Mouse (Mus musculus): Measurements from ENCODE around the gene Zfp36. TPM values are rescaled to one million over a fixed set of nuclear protein-coding genes. Genes with fewer than 3 reads are reported as not detected.

Zfp36 gene
- total RNA-seq (2014; rRNA removed; ENCODE audit: low replicate concordance) (10.8 and 19.2 TPM in 2 replicates), polyA plus RNA-seq (2015; fragmentation: Nextera tagmentation; extraction: Ambion mirVana) (12.5 and 13.6 TPM in 2 replicates)

DNA sequence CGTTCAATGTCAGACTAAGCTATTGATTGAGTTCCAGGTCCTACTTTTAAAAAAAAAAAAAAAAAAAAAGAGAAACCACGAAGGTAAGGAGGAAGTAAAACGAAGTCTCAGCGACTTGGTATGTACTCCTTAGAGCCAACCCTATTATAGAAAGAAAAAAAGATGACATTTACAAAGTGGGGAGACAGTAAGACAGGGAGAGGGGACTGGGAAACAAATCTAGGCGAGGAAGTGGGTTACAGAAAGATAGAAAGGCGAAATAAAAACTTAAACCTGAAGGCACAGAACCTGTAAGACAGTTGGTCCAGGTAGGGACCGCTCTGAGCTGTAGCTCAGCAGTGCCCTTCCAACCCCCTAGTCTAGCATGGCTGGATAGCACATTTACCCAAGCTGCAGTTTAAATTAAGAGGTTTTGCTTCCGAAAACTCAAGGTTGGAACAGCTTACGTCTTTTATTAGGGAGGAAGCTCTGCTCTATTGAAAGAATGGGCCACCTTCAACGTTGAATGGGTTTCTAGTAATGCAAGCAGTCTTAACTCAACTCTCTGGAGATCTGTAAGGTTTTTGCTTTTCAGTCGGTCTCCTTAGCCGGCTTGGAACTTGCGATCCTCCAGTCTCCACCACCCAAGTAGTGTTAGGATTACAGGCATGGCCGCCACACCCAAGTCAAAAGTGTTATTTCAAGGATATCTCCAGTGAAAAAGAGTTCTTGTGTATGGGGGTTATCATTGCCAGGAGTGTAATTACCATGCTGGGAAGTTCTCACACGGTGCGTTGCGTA lies at the start of gene Zfp36:
Gene Zfp36, minus strand, starts transcription at position 17 of the 780 bp plus-strand sequence.
- 42% methylated on average over 17 of the region's 17 CpGs for WGBS
- H3K4me3 ChIP-seq (ENCODE audit: low read depth, low read length): peak within 1 kb of the TSS; percentile 89
- H3K9me3 ChIP-seq (replicated peaks; ENCODE audit: control insufficient read depth, low read length): no peaks in the 10 kb centered on the region
- no peaks in the 10 kb centered on the region for H3K27me3 ChIP-seq (ENCODE audit: control insufficient read depth, insufficient read depth, low read length)
- peak within 1 kb of the TSS; percentile 95 for H3K4me2 ChIP-seq (ENCODE audit: low read depth, low read length)
- no peak for ATAC-seq (ENCODE audit: insufficient read depth, low read depth)
- H3K27ac ChIP-seq (ENCODE audit: low read depth): peak within 1 kb of the TSS; percentile 100
- peaks cover 21% of the 10 kb centered on the region for H3K36me3 ChIP-seq (replicated peaks; ENCODE audit: control insufficient read depth, insufficient read depth, low read length)
- peaks cover 58% of the 10 kb centered on the region for H3K4me1 ChIP-seq (ENCODE audit: control insufficient read depth, insufficient read depth)
- TF ChIP-seq EP300 (IDR thresholded peaks at IDR 0.05; ENCODE audit: low read depth) (no peak), CTCF (IDR thresholded peaks at IDR 0.05; ENCODE audit: low read depth) (no peak)
- DNase-seq (ENCODE audit: low spot score): no peak
- H3K9ac ChIP-seq (replicated peaks; ENCODE audit: low read depth, low read length): peak within 1 kb of the TSS; percentile 95

DNA sequence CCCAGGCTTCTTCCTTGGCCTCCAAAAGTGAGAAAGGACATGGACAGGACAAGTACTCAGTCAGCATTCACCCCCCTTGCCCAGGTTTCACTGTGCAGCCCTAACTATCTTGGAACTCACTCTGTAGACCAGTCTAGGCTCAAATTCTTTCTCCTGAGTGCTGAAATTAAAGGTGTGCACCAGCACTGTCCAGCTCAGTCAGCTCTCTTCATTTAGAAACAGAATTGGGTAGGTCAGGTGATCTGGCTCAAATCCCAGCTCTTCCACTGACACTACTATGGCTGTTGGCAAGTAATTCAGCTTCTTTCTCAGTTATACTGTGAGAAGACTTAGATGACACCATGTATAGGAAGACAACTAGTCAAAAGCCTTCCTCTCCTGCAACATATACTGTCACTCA lies 47.7 kb upstream of the Zfp36 start:
- peaks cover 17% of the 10 kb centered on the region for H3K36me3 ChIP-seq (replicated peaks; ENCODE audit: control insufficient read depth, insufficient read depth, low read length)
- no peak overlapping the region for H3K4me2 ChIP-seq (ENCODE audit: low read depth, low read length)
- H3K4me3 ChIP-seq (ENCODE audit: low read depth, low read length): no peak overlapping the region
- DNase-seq (ENCODE audit: low spot score): peak; percentile 47
- peak; percentile 72 for ATAC-seq (ENCODE audit: insufficient read depth, low read depth)
- no peaks in the 10 kb centered on the region for H3K27me3 ChIP-seq (ENCODE audit: control insufficient read depth, insufficient read depth, low read length)
- TF ChIP-seq EP300 (IDR thresholded peaks at IDR 0.05; ENCODE audit: low read depth) (no peak), CTCF (IDR thresholded peaks at IDR 0.05; ENCODE audit: low read depth) (no peak)
- H3K27ac ChIP-seq (ENCODE audit: low read depth): peak overlapping the region; percentile 16; the same call in 1 of the 2 replicates
- peaks cover 40% of the 10 kb centered on the region for H3K4me1 ChIP-seq (ENCODE audit: control insufficient read depth, insufficient read depth)
- H3K9me3 ChIP-seq (replicated peaks; ENCODE audit: control insufficient read depth, low read length): no peaks in the 10 kb centered on the region
- no peak overlapping the region for H3K9ac ChIP-seq (replicated peaks; ENCODE audit: low read depth, low read length)

DNA sequence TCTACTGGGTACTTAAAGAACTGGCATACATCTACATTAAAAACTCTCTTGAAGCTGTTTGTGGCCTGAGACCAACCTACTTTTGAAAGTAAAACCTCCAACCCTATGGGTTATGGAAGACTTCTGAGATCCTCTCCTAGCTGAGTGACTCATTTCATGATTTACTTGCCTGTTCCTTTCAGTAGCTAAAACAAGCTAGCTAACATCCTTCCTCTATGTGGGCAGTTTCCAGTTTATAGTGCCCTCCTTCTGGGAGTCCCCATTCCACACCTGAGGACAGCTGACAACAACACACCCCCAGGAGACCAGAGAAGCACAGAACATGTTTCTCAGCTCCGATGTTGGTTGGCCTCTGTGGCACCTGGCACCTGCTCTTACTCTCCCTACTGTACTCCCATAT lies 43.0 kb upstream of the Zfp36 start:
- H3K36me3 ChIP-seq (replicated peaks; ENCODE audit: control insufficient read depth, insufficient read depth, low read length): peaks cover 48% of the 10 kb centered on the region

DNA sequence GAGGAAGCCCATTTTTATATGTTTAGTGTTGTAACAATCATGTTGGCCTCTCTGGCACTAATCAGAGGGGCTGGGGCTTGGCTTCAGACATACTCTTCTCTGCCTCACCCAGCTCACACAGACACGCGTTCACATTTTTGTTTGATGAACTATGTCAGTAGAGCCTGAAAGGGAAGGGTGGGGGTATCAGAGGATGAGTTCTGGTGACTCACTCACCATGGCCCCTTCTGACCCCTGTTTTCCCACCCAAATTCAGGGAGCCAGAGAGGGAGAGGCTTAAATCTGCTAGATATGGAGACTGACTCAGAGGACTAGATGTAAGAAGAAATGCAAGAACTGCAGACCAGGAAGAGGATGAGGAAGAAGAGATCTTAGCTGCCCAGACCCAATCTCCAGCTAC lies 39.4 kb upstream of the Zfp36 start:
- Histone ChIP-seq H3K27me3 (ENCODE audit: control insufficient read depth, insufficient read depth, low read length) (no peaks in the 10 kb centered on the region), H3K27ac (ENCODE audit: low read depth) (no peak overlapping the region), H3K4me1 (ENCODE audit: control insufficient read depth, insufficient read depth) (peaks cover 12% of the 10 kb centered on the region; the same call in 1 of the 2 replicates), H3K4me2 (ENCODE audit: low read depth, low read length) (no peak overlapping the region), H3K36me3 (replicated peaks; ENCODE audit: control insufficient read depth, insufficient read depth, low read length) (peaks cover 66% of the 10 kb centered on the region), H3K9me3 (replicated peaks; ENCODE audit: control insufficient read depth, low read length) (no peaks in the 10 kb centered on the region), H3K9ac (replicated peaks; ENCODE audit: low read depth, low read length) (no peak overlapping the region), H3K4me3 (ENCODE audit: low read depth, low read length) (no peak overlapping the region)
- TF ChIP-seq CTCF (IDR thresholded peaks at IDR 0.05; ENCODE audit: low read depth) (no peak), EP300 (IDR thresholded peaks at IDR 0.05; ENCODE audit: low read depth) (no peak)
- 80% methylated on average over 2 of the region's 2 CpGs for WGBS
- DNase-seq (ENCODE audit: low spot score) (no peak), ATAC-seq (ENCODE audit: insufficient read depth, low read depth) (no peak)

More for the DNA sequence above, 43.0 kb upstream of the Zfp36 start:
- TF ChIP-seq CTCF (IDR thresholded peaks at IDR 0.05; ENCODE audit: low read depth): no peak
- no peak for TF ChIP-seq EP300 (IDR thresholded peaks at IDR 0.05; ENCODE audit: low read depth)
- Histone ChIP-seq H3K4me2 (ENCODE audit: low read depth, low read length) (no peak overlapping the region), H3K4me3 (ENCODE audit: low read depth, low read length) (no peak overlapping the region), H3K9me3 (replicated peaks; ENCODE audit: control insufficient read depth, low read length) (no peaks in the 10 kb centered on the region), H3K4me1 (ENCODE audit: control insufficient read depth, insufficient read depth) (peaks cover 12% of the 10 kb centered on the region), H3K9ac (replicated peaks; ENCODE audit: low read depth, low read length) (no peak overlapping the region), H3K27me3 (ENCODE audit: control insufficient read depth, insufficient read depth, low read length) (no peaks in the 10 kb centered on the region), H3K27ac (ENCODE audit: low read depth) (no peak overlapping the region)
- 75% methylated on average over 1 of the region's 1 CpGs for WGBS
- ATAC-seq (ENCODE audit: insufficient read depth, low read depth) (no peak), DNase-seq (ENCODE audit: low spot score) (no peak)

DNA sequence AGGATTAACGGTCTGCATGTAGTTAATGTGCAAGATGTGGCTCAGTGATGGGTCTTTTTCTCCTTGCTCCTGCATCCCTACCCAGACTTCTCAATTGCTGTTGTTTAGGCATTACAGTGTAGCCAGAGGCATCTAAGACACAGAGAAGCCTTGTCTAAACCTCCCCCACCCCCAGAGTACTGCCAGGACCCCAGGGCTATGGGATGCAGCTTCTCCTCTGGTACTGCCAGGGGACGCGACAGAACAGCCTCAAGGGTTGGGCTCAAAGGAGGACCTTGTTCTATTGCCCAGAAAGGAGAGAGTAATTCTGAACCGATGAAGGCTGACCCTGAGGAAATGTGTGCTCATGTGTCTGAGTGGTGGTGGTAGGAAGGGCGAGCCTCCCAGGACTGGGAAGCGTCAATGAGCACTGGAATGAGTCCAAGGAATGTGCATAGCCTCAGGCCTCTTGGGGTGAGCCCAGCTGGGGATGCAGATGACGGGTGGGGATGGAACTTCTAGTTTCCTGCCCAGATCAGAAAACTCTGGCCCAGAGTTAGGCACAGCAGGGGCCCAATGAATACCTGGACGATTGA lies 38.1 kb upstream of the Zfp36 start:
- no peak overlapping the region for H3K4me2 ChIP-seq (ENCODE audit: low read depth, low read length)
- H3K27ac ChIP-seq (ENCODE audit: low read depth): peak overlapping the region; percentile 53
- peak; percentile 80 for ATAC-seq (ENCODE audit: insufficient read depth, low read depth)
- no peak for TF ChIP-seq EP300 (IDR thresholded peaks at IDR 0.05; ENCODE audit: low read depth)
- no peak for TF ChIP-seq CTCF (IDR thresholded peaks at IDR 0.05; ENCODE audit: low read depth)
- peaks cover 68% of the 10 kb centered on the region for H3K36me3 ChIP-seq (replicated peaks; ENCODE audit: control insufficient read depth, insufficient read depth, low read length)
- WGBS: 28% methylated on average over 8 of the region's 8 CpGs
- DNase-seq (ENCODE audit: low spot score): peak; percentile 70
- no peaks in the 10 kb centered on the region for H3K9me3 ChIP-seq (replicated peaks; ENCODE audit: control insufficient read depth, low read length)
- no peak overlapping the region for H3K4me3 ChIP-seq (ENCODE audit: low read depth, low read length)
- H3K9ac ChIP-seq (replicated peaks; ENCODE audit: low read depth, low read length): no peak overlapping the region
- H3K4me1 ChIP-seq (ENCODE audit: control insufficient read depth, insufficient read depth): peaks cover 12% of the 10 kb centered on the region; the same call in 1 of the 2 replicates
- H3K27me3 ChIP-seq (ENCODE audit: control insufficient read depth, insufficient read depth, low read length): no peaks in the 10 kb centered on the region

Measured in heart, postnatal 0 days (tissue).